Mouse (Mus musculus) small intestine, adult 2 months (tissue): Measurements from ENCODE around the gene 4930568D16Rik. TPM values are rescaled to one million over a fixed set of nuclear protein-coding genes. Genes with fewer than 3 reads are reported as not detected.

Experiments
- H3K27ac ChIP-seq: fragments of 200-500 bp; 2 replicates; pipeline ENCODE4 v1.5.1; 2012; ENCODE audit warnings: low read depth, low read length, control low read depth, inconsistent platforms; ENCODE audit not compliant: insufficient read depth
- H3K27me3 ChIP-seq: fragments of 200-500 bp; 2 replicates; pipeline ENCODE4 v1.6.1; 2012; ENCODE audit warnings: mild to moderate bottlenecking, moderate library complexity, low read length, inconsistent platforms; ENCODE audit not compliant: control insufficient read depth, insufficient read depth
- H3K36me3 ChIP-seq: fragments of 200-500 bp; 2 replicates; pipeline ENCODE4 v1.6.1; 2012; ENCODE audit warnings: mild to moderate bottlenecking, low read length, control low read depth, inconsistent platforms; ENCODE audit not compliant: control insufficient read depth, insufficient read depth
- H3K4me1 ChIP-seq: fragments of 200-500 bp; 2 replicates; pipeline ENCODE4 v1.6.1; 2012; ENCODE audit warnings: low read length, inconsistent platforms, mixed read lengths; ENCODE audit not compliant: control insufficient read depth, insufficient read depth, insufficient read length
- H3K4me3 ChIP-seq: fragments of 200-500 bp; 2 replicates; pipeline ENCODE4 v1.5.1; 2012; ENCODE audit warnings: low read depth, mild to moderate bottlenecking, control low read depth, inconsistent platforms, low read length, moderate library complexity
- CTCF ChIP-seq: fragments of 200-500 bp; IDR thresholded peaks from 2 replicates; pipeline ENCODE4 v1.5.1; 2012; ENCODE audit warnings: low read depth, mild to moderate bottlenecking, control low read depth, inconsistent platforms, low read length, moderate library complexity, mixed read lengths; ENCODE audit not compliant: insufficient replicate concordance, insufficient read length; ENCODE audit errors: extremely low read depth
- POLR2A ChIP-seq: fragments of 200-500 bp; IDR thresholded peaks from 2 replicates; pipeline ENCODE4 v1.6.1; 2012; ENCODE audit warnings: low read depth, mild to moderate bottlenecking, control low read depth, inconsistent platforms, low read length, moderate library complexity
- WGBS: fragments of 180-500 bp; shearing (Covaris S2); methylation state at CpG from one replicate; pipeline ENCODE4 v1.1.7; 2018; 5-methylcytosine and 5-hydroxymethylcytosine counted together
- polyA plus RNA-seq: library from polyadenylated mRNA; depleted of rRNA; stranded (reverse); fragments of >200 nt; gene quantifications from 2 replicates; pipeline ENCODE4 v1.2.3, GENCODE M21; 2012

The 4930568D16Rik gene
- polyA plus RNA-seq, 1 experiment: not detected

- peaks cover 18% of the 10 kb centered on the region for H3K4me1 ChIP-seq
- H3K36me3 ChIP-seq: no peaks in the 10 kb centered on the region
- no peak overlapping the region for H3K27ac ChIP-seq
- TF ChIP-seq CTCF (no peak), POLR2A (no peak)
- H3K4me3 ChIP-seq: peak overlapping the region; percentile 14; the same call in 1 of the 2 replicates
- 45% methylated on average over 7 of the region's 7 CpGs for WGBS
- H3K27me3 ChIP-seq: no peaks in the 10 kb centered on the region
These were observed 31.9 kb downstream of the 4930568D16Rik start for GRCm38 (mm10) chr2:35335620-35336019.

GRCm38 (mm10) chr2:35333670-35334069 lies 33.9 kb downstream of the 4930568D16Rik start:
- Histone ChIP-seq H3K4me3 (no peak overlapping the region), H3K36me3 (no peaks in the 10 kb centered on the region), H3K4me1 (peaks cover 14% of the 10 kb centered on the region), H3K27me3 (no peaks in the 10 kb centered on the region), H3K27ac (no peak overlapping the region)
- no peak for TF ChIP-seq CTCF
- TF ChIP-seq POLR2A: no peak

- H3K4me1 ChIP-seq: peaks cover 7% of the 10 kb centered on the region; the same call in 1 of the 2 replicates
- no peaks in the 10 kb centered on the region for H3K36me3 ChIP-seq
- no peaks in the 10 kb centered on the region for H3K27me3 ChIP-seq
- H3K27ac ChIP-seq: no peak overlapping the region
- WGBS: 63% methylated on average over 2 of the region's 2 CpGs
- TF ChIP-seq POLR2A (no peak), CTCF (no peak)
- no peak overlapping the region for H3K4me3 ChIP-seq
These were observed 36.3 kb downstream of the 4930568D16Rik start for GRCm38 (mm10) chr2:35331205-35331604.

GRCm38 (mm10) chr2:35329061-35329460 lies 38.5 kb downstream of the 4930568D16Rik start:
- TF ChIP-seq CTCF (no peak), POLR2A (no peak)
- H3K27me3 ChIP-seq: no peaks in the 10 kb centered on the region
- WGBS: 68% methylated on average over 2 of the region's 2 CpGs
- no peak overlapping the region for H3K27ac ChIP-seq
- no peak overlapping the region for H3K4me3 ChIP-seq
- H3K4me1 ChIP-seq: peaks cover 7% of the 10 kb centered on the region; the same call in 1 of the 2 replicates
- H3K36me3 ChIP-seq: peaks cover 1% of the 10 kb centered on the region; the same call in 1 of the 2 replicates

GRCm38 (mm10) chr2:35328064-35328792 lies 39.3 kb downstream of the 4930568D16Rik start:
- Histone ChIP-seq H3K4me3 (no peak overlapping the region), H3K27me3 (no peaks in the 10 kb centered on the region), H3K36me3 (peaks cover 1% of the 10 kb centered on the region), H3K4me1 (peaks cover 10% of the 10 kb centered on the region; the same call in 1 of the 2 replicates), H3K27ac (no peak overlapping the region)
- 51% methylated on average over 11 of the region's 11 CpGs for WGBS
- TF ChIP-seq POLR2A (no peak), CTCF (no peak)

- Histone ChIP-seq H3K4me3 (no peak overlapping the region), H3K27ac (no peak overlapping the region), H3K36me3 (peaks cover 1% of the 10 kb centered on the region), H3K4me1 (peaks cover 9% of the 10 kb centered on the region), H3K27me3 (no peaks in the 10 kb centered on the region)
- WGBS: 38% methylated on average over 10 of the region's 10 CpGs
- no peak for TF ChIP-seq POLR2A
- TF ChIP-seq CTCF: no peak
These were observed 39.9 kb downstream of the 4930568D16Rik start for GRCm38 (mm10) chr2:35327583-35327982.

GRCm38 (mm10) chr2:35326931-35327330 lies 40.6 kb downstream of the 4930568D16Rik start:
- Histone ChIP-seq H3K27me3 (no peaks in the 10 kb centered on the region), H3K27ac (no peak overlapping the region), H3K4me3 (no peak overlapping the region), H3K36me3 (peaks cover 1% of the 10 kb centered on the region), H3K4me1 (peaks cover 13% of the 10 kb centered on the region)
- no peak for TF ChIP-seq POLR2A
- TF ChIP-seq CTCF: no peak
- WGBS: 76% methylated on average over 1 of the region's 1 CpGs
